Mouse (Mus musculus) kidney, embryonic 14.5 days (tissue): ENCODE data around the gene Trib2. TPM values are rescaled to one million over a fixed set of nuclear protein-coding genes. Genes with fewer than 3 reads are reported as not detected.

ENCODE experiments used
- ATAC-seq: fragments of 200-750 bp; cut with Nextera tagmentation; 2 replicates; pipeline ENCODE4 v1.8.0; 2017; ENCODE audit warnings: moderate number of reproducible peaks, mild to moderate bottlenecking, moderate TSS enrichment, moderate library complexity; ENCODE audit not compliant: low FRiP score, low TSS enrichment
- H3K27ac ChIP-seq: fragments of 300-500 bp; sonication (generic); 2 replicates; pipeline ENCODE4 v1.5.1; 2014; ENCODE audit warnings: low read depth, mild to moderate bottlenecking, low read length, moderate library complexity, mixed read lengths
- H3K27me3 ChIP-seq: fragments of 300-500 bp; sonication (generic); 2 replicates; pipeline ENCODE4 v1.6.1; 2014; ENCODE audit warnings: mild to moderate bottlenecking, low read length; ENCODE audit not compliant: control insufficient read depth, insufficient read depth
- H3K36me3 ChIP-seq: fragments of 300-500 bp; sonication (generic); 2 replicates; pipeline ENCODE4 v1.6.1; 2014; ENCODE audit warnings: low read length, mixed read lengths; ENCODE audit not compliant: control insufficient read depth, insufficient read depth
- H3K4me1 ChIP-seq: fragments of 300-500 bp; sonication (generic); 2 replicates; pipeline ENCODE4 v1.6.1; 2014; ENCODE audit warnings: low read length, mixed read lengths; ENCODE audit not compliant: control insufficient read depth, insufficient read depth
- H3K4me2 ChIP-seq: fragments of 300-500 bp; sonication (generic); replicated peaks from 2 replicates; pipeline ENCODE4 v1.6.1; 2014; ENCODE audit warnings: low read depth, mild to moderate bottlenecking, low read length
- H3K4me3 ChIP-seq: fragments of 300-500 bp; sonication (generic); 2 replicates; pipeline ENCODE4 v1.5.1; 2014; ENCODE audit warnings: mild to moderate bottlenecking, low read length
- H3K9ac ChIP-seq: fragments of 300-500 bp; sonication (generic); 2 replicates; pipeline ENCODE4 v1.6.1; 2014; ENCODE audit warnings: low read depth, mild to moderate bottlenecking, low read length, moderate library complexity
- H3K9me3 ChIP-seq: fragments of 300-500 bp; sonication (generic); 2 replicates; pipeline ENCODE4 v1.6.1; 2016; ENCODE audit warnings: low read length; ENCODE audit not compliant: control insufficient read depth
- WGBS: fragments of 180-500 bp; shearing (Covaris S2); extraction: QIAGEN DNeasy Blood & Tissue Kit; methylation state at CpG from one replicate; pipeline ENCODE4 v1.1.7; 2014; 5-methylcytosine and 5-hydroxymethylcytosine counted together
- polyA plus RNA-seq: library from polyadenylated mRNA; unstranded; fragments of >200 nt; fragmentation: Nextera tagmentation; extraction: Ambion mirVana; gene quantifications from 2 replicates; pipeline ENCODE4 v1.2.1, GENCODE M21; 2014

The Trib2 gene
- polyA plus RNA-seq, 1 experiment from 2014 or later, result 58.7 TPM

DNA sequence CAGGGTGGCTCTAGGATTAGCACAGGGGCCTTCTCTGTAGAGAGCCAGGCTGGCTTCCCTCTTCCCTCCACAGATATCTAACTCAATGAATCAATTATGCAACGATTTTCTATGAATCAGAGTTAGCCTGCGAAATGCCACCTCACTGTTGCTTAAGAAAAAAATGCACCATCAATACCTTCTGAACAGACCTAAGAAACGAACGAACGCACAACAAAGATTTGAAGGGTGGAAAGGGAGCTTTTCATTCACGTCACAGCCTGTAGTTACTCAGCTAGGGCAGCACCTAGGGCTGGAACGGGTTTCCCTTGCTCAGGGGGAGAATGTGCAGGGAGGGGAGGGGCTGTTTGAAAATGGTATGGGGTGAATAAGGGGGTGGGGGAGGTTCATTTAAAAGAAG, 5.8 kb downstream of the Trib2 start:
- no peak for ATAC-seq
- WGBS, result 51% methylated on average over 7 of the region's 7 CpGs
- H3K4me2 ChIP-seq, result peak overlapping the region; percentile 66; the same call in 1 of the 2 replicates

DNA sequence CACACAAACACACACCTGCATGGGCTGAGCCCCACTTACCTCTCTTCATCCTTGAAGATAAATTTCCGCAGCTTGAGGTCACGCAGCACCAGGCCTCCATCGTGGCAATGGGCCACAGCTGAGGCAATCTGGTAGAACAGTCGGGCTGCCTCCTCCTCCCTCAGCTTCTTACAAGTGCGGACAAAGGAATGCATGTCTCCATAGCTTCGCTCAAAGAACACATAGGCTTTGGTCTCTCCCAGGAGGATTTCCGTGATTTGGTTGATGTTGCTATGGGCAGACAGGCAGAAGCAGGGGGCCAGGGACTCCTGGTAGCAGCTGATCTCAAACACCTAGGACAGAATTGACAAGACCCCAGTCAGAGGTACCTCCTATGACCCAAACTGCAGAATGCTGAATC, 7.1 kb downstream of the Trib2 start:
- H3K27ac ChIP-seq, result no peak overlapping the region
- peaks cover 46% of the 10 kb centered on the region for H3K36me3 ChIP-seq
- H3K4me1 ChIP-seq, result peaks cover 10% of the 10 kb centered on the region; the same call in 1 of the 2 replicates
- no peak for ATAC-seq
- no peaks in the 10 kb centered on the region for H3K27me3 ChIP-seq
- no peaks in the 10 kb centered on the region for H3K9me3 ChIP-seq
- H3K4me2 ChIP-seq, result no peak overlapping the region
- WGBS, result 88% methylated on average over 7 of the region's 7 CpGs
- H3K4me3 ChIP-seq, result no peak overlapping the region
- H3K9ac ChIP-seq, result no peak overlapping the region

More for the DNA sequence above, 5.8 kb downstream of the Trib2 start:
- Histone ChIP-seq H3K27ac (no peak overlapping the region), H3K4me3 (no peak overlapping the region), H3K27me3 (no peaks in the 10 kb centered on the region), H3K9me3 (no peaks in the 10 kb centered on the region), H3K9ac (no peak overlapping the region), H3K4me1 (peaks cover 10% of the 10 kb centered on the region; the same call in 1 of the 2 replicates), H3K36me3 (peaks cover 35% of the 10 kb centered on the region)

DNA sequence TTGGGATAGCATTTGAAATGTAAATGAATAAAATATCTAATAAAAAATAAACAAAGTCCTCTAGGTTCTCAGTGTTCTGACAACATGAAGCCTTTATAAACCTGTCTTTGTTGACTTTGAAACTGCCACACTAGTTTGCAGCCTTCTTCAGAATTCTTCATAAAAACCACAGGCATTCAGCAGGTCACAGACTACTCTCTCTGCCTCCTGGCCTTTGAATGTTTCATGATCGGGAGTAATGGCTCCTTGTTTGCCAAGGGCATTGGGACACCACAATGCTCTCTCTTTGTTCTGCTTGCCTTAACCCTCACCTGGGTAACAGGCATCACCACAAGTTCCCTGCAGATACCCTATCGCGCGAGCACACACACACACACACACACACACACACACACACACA, 7.5 kb downstream of the Trib2 start:
- Histone ChIP-seq H3K9ac (no peak overlapping the region), H3K4me3 (no peak overlapping the region), H3K27ac (no peak overlapping the region), H3K36me3 (peaks cover 50% of the 10 kb centered on the region), H3K4me1 (peaks cover 10% of the 10 kb centered on the region; the same call in 1 of the 2 replicates), H3K9me3 (no peaks in the 10 kb centered on the region), H3K27me3 (no peaks in the 10 kb centered on the region), H3K4me2 (no peak overlapping the region)
- ATAC-seq, result no peak
- WGBS, result 87% methylated on average over 4 of the region's 4 CpGs

DNA sequence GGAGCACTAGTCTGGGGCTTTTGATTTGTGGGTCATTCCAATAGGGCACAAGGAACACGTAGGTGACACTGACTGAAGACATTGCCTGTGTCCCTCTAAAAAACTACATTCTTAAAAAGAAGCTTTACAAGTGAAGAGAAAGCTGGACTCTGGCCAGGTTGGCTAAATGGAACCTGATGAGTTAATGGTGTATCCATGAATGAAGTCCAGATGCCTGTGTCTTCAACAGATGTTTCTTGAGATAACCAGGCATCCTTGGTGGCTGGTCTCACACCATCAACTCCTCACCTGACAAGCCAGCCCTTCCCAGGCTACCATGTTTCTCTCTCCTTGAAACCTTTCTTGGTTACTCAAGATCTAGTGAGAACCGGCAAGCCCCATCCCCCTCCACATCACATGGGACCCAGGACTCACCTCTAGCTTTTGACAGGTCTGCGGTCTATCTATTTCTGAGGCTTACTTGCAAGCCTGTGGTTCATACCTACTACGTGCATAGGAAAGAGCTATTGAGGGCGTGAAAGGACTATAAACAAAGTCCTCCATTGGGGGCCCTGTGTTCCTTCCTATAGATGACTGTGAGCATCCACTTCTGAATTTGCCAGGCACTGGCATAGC, 8.4 kb downstream of the Trib2 start:
- Histone ChIP-seq H3K36me3 (peaks cover 58% of the 10 kb centered on the region), H3K4me2 (no peak overlapping the region), H3K9ac (no peak overlapping the region), H3K4me3 (no peak overlapping the region), H3K9me3 (no peaks in the 10 kb centered on the region), H3K27me3 (no peaks in the 10 kb centered on the region), H3K27ac (no peak overlapping the region), H3K4me1 (peaks cover 10% of the 10 kb centered on the region; the same call in 1 of the 2 replicates)
- 91% methylated on average over 5 of the region's 5 CpGs for WGBS
- ATAC-seq, result no peak

DNA sequence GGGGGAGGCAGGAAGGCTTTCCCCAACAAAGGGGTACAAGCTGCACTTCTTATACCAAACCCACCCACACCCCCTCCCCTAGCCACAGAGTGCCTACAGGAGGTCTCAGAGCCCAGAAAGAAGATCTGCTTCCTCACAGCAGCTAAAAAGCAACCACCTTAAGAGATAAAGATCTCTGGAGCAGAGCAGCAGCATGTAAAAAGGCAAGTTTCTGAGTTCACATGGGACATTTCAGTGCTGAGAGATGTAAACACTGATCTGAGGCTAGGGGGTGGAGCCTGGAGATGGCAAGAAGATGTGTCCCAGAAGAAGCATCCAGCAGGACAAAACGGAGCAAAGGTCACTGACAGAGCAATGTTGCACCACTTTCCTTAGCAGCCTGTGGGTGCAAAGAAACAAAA, 11.8 kb downstream of the Trib2 start:
- ATAC-seq, result no peak
- 17% methylated on average over 1 of the region's 1 CpGs for WGBS
- peaks cover 82% of the 10 kb centered on the region for H3K36me3 ChIP-seq
- no peak overlapping the region for H3K27ac ChIP-seq
- no peaks in the 10 kb centered on the region for H3K9me3 ChIP-seq
- H3K4me1 ChIP-seq, result peaks cover 15% of the 10 kb centered on the region
- no peak overlapping the region for H3K4me3 ChIP-seq
- no peaks in the 10 kb centered on the region for H3K27me3 ChIP-seq
- no peak overlapping the region for H3K9ac ChIP-seq
- no peak overlapping the region for H3K4me2 ChIP-seq

DNA sequence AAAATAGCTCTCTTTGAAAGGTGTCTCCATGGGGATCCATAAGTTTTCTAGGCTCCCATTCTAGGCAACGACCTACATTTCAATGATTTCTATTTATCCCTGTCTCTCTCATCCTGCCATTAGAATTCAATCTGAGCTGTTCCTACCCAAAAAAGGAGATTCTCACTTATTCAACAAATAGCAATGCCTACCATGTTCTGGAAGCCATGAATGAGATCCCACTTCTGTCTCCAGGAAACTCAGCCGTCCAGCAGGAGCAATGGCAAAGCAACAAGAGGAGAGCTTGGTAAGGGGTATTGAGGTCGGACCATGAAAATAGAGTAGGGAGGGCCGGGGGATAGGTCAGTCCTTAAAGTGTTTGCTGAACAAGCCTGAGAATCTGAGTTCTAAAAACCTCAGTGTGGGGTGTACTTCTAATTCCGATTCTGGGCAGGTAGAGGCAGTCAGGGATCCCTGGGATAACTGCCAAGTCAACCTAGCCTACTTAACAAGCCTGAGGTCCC, 12.7 kb downstream of the Trib2 start:
- no peak overlapping the region for H3K4me3 ChIP-seq
- no peaks in the 10 kb centered on the region for H3K9me3 ChIP-seq
- H3K4me2 ChIP-seq, result no peak overlapping the region
- no peak for ATAC-seq
- no peaks in the 10 kb centered on the region for H3K27me3 ChIP-seq
- WGBS, result 86% methylated on average over 5 of the region's 5 CpGs
- H3K36me3 ChIP-seq, result peaks cover 81% of the 10 kb centered on the region
- no peak overlapping the region for H3K27ac ChIP-seq
- H3K4me1 ChIP-seq, result peaks cover 15% of the 10 kb centered on the region
- no peak overlapping the region for H3K9ac ChIP-seq

DNA sequence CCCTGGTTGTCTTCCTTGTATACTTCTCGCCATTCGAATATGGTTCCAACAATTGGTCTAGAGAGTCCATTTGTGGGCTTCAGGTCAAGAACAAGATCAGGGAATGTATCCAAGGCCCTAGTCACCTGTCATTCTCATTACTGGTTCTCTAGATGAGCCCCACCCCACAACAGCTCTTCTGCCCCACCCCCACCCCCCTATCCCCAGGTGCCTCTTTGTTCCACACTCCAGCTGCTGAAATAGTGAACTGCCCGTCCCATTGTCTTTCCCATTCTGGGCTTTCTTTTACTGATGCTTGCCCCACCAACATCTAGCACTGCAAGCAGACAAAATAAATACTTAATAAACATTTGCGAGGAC, 15.2 kb downstream of the Trib2 start:
- H3K27me3 ChIP-seq, result no peaks in the 10 kb centered on the region
- no peak overlapping the region for H3K4me3 ChIP-seq
- no peak overlapping the region for H3K4me2 ChIP-seq
- WGBS, result 92% methylated on average over 4 of the region's 4 CpGs
- H3K27ac ChIP-seq, result no peak overlapping the region
- peaks cover 15% of the 10 kb centered on the region for H3K4me1 ChIP-seq
- no peak for ATAC-seq
- H3K9ac ChIP-seq, result no peak overlapping the region
- peaks cover 77% of the 10 kb centered on the region for H3K36me3 ChIP-seq
- no peaks in the 10 kb centered on the region for H3K9me3 ChIP-seq

DNA sequence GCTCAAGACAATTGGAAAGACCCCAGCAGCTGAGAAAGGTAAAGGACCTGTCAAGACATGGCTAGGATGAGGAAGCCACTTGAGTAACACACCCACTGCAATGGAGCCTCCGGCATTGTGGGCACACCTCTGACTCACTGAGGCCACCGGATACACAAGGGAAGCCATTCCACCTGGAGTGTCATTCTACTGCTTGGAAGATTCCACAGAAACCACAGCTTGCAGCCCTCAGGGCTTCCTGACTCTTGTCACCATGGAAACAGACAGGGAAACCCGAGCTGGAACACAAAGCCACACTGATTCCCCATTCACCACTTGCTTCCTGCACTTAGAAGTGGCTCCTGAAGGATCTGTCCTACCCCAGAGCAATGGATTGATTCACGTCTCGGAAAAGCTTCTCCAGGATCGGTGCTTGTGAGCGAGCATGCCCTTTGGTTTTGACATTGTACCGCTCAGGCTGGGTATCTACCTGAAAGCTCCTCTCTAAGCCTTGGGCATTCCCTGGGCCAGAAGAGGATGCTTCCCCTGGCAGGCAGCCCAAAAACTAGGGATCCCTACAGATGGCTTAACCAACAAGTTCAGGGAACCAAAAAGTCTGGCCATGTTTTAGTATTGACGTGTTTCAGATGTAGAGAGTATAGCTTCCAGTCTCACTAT, 15.7 kb downstream of the Trib2 start:
- no peaks in the 10 kb centered on the region for H3K9me3 ChIP-seq
- no peaks in the 10 kb centered on the region for H3K27me3 ChIP-seq
- 58% methylated on average over 9 of the region's 9 CpGs for WGBS
- ATAC-seq, result peak; percentile 61; the same call in 1 of the 2 replicates
- no peak overlapping the region; the same call in 1 of the 2 replicates for H3K27ac ChIP-seq
- peaks cover 77% of the 10 kb centered on the region for H3K36me3 ChIP-seq
- H3K4me2 ChIP-seq, result no peak overlapping the region
- H3K4me1 ChIP-seq, result peaks cover 15% of the 10 kb centered on the region
- no peak overlapping the region for H3K4me3 ChIP-seq
- H3K9ac ChIP-seq, result no peak overlapping the region

DNA sequence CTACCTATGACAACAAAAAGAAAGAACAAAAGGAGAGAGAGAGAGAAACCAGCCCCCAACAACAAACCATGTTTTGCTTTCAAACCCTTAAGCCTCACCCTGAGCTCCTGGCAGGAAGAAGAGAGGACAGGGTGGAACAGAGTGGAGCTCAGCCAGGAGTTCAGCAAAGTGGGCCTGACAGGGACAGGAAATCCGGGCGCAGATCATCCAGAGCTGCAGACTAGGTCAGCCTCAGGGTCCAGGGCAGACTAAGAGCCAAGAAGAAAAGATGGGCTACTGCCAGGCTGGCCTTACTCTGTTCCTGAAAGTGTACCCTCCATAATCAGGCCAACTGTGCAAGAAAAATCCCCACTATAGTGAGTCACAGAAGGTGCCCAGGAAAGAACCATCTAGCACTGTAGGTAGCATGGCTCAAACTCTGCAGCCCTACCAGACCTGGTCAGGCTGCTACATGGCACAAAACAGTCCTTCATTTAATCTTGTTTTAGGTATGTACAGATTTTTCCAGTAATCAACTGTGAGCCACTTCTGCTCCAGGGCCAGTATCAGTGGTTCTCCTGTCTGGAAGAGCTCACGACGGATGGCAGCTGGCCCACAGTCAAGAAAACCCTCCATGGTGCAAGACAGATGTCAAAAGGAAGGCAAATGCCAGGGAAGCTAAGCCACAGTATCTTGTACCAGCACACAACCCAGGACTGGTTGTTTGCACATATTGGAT, 16.4 kb downstream of the Trib2 start:
- no peaks in the 10 kb centered on the region for H3K27me3 ChIP-seq
- peaks cover 15% of the 10 kb centered on the region for H3K4me1 ChIP-seq
- H3K9me3 ChIP-seq, result no peaks in the 10 kb centered on the region
- peaks cover 77% of the 10 kb centered on the region for H3K36me3 ChIP-seq
- no peak overlapping the region; the same call in 1 of the 2 replicates for H3K27ac ChIP-seq
- no peak for ATAC-seq
- no peak overlapping the region for H3K4me3 ChIP-seq
- H3K4me2 ChIP-seq, result no peak overlapping the region
- WGBS, result 83% methylated on average over 4 of the region's 4 CpGs
- no peak overlapping the region for H3K9ac ChIP-seq
